Mouse (Mus musculus): ENCODE results near the gene Hnrnph3.

The Hnrnph3 gene

DNA sequence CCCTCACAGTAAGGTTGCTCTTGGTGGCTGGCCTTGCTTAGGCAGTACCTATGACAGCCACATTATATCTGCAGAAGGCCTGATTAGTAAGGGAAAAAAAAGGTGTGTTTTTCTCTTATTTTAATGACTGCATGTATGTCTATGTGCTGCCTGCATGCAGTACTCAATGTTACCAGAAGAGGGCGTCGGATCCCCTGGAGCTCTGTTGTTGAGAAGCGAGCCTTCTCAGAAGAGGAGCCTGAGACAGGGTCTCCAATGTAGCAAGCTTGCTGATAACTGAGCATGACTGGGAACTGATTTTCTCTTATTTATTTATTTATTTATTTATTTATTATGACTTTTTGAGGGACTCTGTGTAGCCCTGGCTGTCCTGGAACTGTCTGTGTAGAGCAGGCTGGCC lies 36.7 kb downstream of the Hnrnph3 start:
- DNase-seq (ENCODE audit: low read depth, low spot score): no peak

DNA sequence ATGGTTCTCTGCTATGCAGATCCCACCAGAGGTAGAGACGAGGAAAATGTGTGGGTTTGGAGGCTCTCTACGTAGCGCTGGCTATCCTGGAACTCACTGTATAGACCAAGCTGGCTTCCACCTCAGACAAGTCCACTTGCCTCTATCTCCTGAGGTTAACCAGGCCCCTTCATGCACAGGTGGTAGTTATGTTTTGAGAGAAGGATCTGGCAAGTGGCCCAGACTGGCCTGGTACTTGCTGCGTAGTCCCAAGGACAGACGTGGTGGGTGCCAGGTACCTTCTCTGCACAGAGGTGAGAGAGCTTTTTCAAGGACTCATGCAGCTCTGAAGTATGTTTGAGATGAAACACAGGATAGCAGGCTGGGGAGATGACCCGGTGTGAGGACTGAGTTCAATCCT lies 39.5 kb downstream of the Hnrnph3 start:
- DNase-seq (ENCODE audit: low read depth, low spot score): no peak

DNA sequence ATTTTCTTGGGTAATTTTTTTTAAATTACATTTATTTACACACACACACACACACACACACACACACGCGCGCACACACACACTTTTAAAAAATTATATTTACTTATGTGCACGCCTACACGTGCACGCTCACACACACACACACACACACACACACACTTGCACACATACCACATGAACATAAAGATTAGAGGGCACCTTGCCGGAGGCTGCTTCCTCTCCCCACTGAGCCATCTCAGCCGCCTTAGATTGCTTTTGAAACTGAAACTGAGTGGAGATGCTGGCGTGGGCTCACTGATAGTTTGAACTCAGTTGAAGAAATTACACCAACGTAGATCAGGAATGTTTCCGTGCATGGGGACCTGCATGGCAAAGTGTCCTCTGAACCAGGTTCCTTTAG lies 39.9 kb downstream of the Hnrnph3 start:
- DNase-seq (ENCODE audit: low read depth, low spot score): no peak

DNA sequence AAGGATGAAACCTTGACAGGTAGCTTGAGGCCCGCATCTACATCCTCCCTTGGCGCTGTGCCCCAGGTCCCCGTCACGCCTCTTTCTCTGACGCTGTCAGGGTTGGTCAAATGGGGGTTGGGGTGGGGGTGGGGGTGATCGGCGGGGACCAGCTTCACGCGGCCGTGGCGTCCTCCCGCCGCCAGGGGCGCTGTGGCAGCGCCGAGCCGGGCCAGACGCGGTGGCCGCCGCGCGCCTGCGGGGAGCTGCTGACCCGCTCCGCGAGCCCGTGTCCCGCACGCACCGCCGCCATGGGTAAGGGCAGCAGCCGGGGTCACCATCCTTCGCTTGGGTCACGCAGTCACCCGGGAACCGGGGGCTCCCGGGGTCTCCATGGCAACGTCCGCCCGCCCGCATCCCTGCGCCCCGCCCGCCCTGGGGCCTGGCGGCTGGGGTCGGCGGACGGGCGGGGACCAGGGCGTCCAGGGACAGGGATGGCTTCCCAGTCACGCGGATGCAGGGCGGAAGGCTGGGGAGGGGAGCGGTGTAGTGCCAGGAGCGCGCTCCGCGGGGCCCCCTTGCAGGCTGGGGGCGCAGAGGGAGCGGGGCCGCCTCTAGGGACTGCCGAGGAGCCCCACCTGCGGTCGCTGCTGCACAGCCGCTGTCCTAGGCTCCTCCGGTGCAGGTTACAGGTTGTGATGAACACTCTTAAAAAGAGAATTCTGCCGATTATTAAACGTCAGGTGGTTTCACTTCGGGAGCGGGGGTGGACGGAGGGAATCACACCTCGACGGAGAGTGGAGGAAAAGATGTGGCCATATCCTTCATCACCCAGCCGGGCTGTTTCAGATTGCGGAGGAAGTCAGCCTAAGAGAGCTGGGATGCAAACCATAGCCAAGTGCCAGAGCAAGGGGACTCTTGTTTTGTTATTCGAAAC lies 43.7 kb downstream of the Hnrnph3 start, which contains the start of gene Rufy2:
Gene Rufy2 (plus strand): TSS at position 185 of the 916 bp plus-strand sequence.
- peak; percentile 81 for DNase-seq (ENCODE audit: low read depth, low spot score)

DNA sequence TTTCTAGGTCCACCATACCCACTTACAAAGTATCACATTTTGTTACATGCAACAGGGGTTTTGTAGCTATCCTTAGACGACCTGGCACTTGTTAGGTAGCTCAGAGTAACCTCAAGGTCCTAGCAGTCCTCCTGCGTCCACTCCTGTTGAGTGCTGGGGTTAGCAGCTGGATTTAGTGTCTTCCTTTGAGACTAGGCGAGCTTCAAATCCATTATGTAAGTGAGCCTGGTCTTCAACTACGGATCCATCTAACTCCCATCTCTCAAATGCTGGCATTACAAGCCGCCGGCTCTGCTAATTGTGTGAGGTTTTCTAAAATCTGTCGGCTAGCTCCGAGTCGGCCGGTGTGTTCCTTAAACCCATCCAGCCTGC lies 44.4 kb downstream of the Hnrnph3 start:
- no peak for DNase-seq (ENCODE audit: low read depth, low spot score)

DNA sequence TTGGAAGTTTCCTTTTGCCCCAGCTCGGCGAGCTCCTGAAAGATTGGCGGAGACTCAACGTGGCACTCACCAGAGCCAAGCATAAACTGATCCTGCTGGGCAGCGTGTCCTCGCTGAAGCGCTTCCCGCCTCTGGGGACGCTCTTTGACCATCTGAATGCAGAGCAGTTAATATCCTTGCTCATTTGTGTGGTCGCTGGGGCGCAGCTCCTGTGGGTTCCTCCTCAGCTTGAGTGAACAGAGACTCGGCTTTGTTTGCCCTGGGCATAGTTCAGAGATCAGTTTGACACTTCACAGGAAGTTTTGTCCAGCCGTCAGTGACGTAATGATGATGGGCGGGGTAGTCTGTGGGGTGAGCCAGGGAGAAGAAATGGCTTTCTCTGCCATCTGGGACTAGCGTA lies 52.2 kb downstream of the Hnrnph3 start:
- peak; percentile 6 for DNase-seq (ENCODE audit: low read depth, low spot score)

DNA sequence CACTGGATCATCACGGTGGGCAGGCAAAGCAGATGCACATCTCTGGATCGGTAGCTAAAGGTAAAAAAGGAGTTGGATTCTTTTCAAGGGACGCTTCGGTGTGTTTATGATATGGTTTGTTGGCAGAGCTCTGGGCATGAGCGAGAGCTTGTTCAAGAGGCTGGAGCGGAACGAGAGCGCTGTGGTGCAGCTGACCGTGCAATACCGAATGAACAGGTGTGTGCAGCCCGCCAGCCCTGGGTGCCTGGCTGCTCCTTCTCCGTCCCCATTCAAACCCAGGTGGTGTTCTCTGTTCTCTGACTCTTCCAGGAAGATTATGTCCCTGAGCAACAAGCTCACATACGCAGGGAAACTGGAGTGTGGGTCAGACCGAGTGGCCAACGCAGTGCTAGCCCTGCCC lies 57.7 kb downstream of the Hnrnph3 start:
- no peak for DNase-seq (ENCODE audit: low read depth, low spot score)

DNA sequence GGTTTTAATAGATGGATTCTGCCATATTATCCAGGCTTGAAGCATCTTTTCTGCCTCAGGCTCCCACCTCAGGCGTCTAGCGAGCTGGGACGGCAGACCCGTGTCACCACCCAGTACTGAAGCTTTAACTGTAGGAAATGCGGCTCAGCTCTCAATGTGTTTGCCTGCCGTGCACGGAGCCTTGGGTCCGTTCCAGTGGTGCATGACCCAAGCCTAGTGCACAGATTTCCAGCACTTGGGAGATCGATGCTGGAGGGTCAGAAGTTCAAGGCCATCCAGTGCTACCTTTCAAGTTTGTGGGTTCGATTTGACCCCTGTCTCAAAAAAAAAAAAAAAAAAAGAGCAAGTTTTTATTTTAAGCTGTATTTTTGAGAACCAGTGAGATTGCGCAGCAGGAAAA lies 58.2 kb downstream of the Hnrnph3 start:
- DNase-seq (ENCODE audit: low read depth, low spot score): no peak
